Mouse (Mus musculus): ENCODE results near the gene Atp9a. TPM values are rescaled to one million over a fixed set of nuclear protein-coding genes. Genes with fewer than 3 reads are reported as not detected.
A peak's percentile ranks its signal among the peaks of the same experiment; 100 is the strongest.

Atp9a gene
- 18.0 and 18.6 TPM in 2 replicates for polyA plus RNA-seq (2014; fragmentation: Nextera tagmentation; extraction: Ambion mirVana)

DNA sequence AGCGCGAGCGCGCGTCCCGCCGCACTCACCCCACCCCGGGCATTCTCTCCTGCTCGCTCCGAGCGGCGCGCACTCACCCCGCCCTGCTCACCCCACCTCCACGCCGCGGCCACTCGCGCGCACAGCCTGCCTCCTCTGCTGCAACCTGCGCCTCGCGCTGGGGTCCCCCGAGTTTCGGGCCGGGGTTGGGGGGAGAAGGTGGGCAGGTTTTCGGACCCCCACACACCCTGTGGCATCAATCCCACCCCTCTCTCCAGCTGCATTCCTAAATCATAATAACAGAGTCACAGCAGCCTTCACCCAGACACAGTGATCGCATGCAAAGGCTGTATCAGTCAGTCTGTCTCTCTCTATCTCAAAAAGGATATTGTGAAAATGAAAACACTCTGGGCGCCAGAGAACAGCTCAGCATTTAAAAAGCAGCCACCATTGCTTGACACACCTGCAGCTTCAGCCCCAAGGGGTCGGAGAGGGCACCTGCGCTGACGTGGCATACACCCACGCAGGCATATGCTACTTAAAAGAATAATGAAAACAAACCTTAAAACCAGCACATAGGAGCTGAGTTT lies at the start of gene Atp9a:
Gene Atp9a, minus strand, starts transcription at position 351 of the 569 bp plus-strand sequence.
- 8% methylated on average over 29 of the region's 33 CpGs for WGBS
- Histone ChIP-seq H3K9me3 (ENCODE audit: control insufficient read depth, low read length) (no peaks in the 10 kb centered on the region; the same call in 1 of the 2 replicates), H3K27me3 (ENCODE audit: control insufficient read depth, insufficient read depth, low read length) (no peaks in the 10 kb centered on the region; the same call in 1 of the 2 replicates), H3K4me3 (ENCODE audit: low read depth, low read length) (peak within 1 kb of the TSS; percentile 79), H3K36me3 (ENCODE audit: control insufficient read depth, insufficient read depth, low read length) (no peaks in the 10 kb centered on the region), H3K9ac (ENCODE audit: low read length) (peak within 1 kb of the TSS; percentile 87), H3K4me2 (ENCODE audit: low read depth, low read length, severe bottlenecking) (peak within 1 kb of the TSS; percentile 75), H3K4me1 (replicated peaks; ENCODE audit: control insufficient read depth, insufficient read depth, low read length) (no peaks in the 10 kb centered on the region; the same call in 1 of the 2 replicates), H3K27ac (ENCODE audit: low read depth, low read length) (0 out of 2 replicates have a peak within 1 kb of the TSS, but pooled peaks have one; percentile 34)
- ATAC-seq (replicated peaks; ENCODE audit: low FRiP score) (peak; percentile 35; the same call in 1 of the 2 replicates), DNase-seq (ENCODE audit: low spot score) (peak; percentile 83)

- Histone ChIP-seq H3K4me1 (replicated peaks; ENCODE audit: control insufficient read depth, insufficient read depth, low read length) (peaks cover 5% of the 10 kb centered on the region; the same call in 1 of the 2 replicates), H3K27ac (ENCODE audit: low read depth, low read length) (0 out of 2 replicates have a peak overlapping the region, but pooled peaks have one; percentile 39), H3K9me3 (ENCODE audit: control insufficient read depth, low read length) (no peaks in the 10 kb centered on the region), H3K4me3 (ENCODE audit: low read depth, low read length) (no peak overlapping the region), H3K27me3 (ENCODE audit: control insufficient read depth, insufficient read depth, low read length) (peaks cover 2% of the 10 kb centered on the region; the same call in 1 of the 2 replicates), H3K9ac (ENCODE audit: low read length) (peak overlapping the region; percentile 10; the same call in 1 of the 2 replicates), H3K4me2 (ENCODE audit: low read depth, low read length, severe bottlenecking) (no peak overlapping the region), H3K36me3 (ENCODE audit: control insufficient read depth, insufficient read depth, low read length) (no peaks in the 10 kb centered on the region)
- ATAC-seq (replicated peaks; ENCODE audit: low FRiP score) (peak; percentile 77), DNase-seq (ENCODE audit: low spot score) (peak; percentile 56)
- 41% methylated on average over 4 of the region's 4 CpGs for WGBS
Measured at GRCm38 (mm10) chr2:168791115-168791802, 49.0 kb upstream of the Atp9a start.

DNA sequence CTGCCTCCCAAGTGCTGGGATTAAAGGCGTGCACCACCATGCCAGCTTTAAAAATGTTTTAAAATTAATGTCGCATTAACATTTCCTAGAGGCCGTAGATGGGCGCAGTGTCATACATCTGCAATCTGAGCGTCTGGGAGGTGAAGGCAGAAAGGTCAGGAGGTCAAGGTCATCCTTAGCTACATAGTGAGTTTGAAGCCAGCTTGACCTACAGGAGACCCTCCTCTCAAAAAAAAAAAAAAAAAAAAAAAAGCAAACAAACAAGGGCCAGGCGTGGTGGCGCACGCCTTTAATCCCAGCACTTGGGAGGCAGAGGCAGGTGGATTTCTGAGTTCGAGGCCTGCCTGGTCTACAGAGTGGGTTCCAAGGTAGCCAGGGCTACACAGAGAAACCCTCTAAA lies 44.0 kb upstream of the Atp9a start:
- H3K9ac ChIP-seq (ENCODE audit: low read length) = no peak overlapping the region
- H3K4me3 ChIP-seq (ENCODE audit: low read depth, low read length) = no peak overlapping the region
- H3K9me3 ChIP-seq (ENCODE audit: control insufficient read depth, low read length) = no peaks in the 10 kb centered on the region
- WGBS = 90% methylated on average over 9 of the region's 9 CpGs
- no peak overlapping the region for H3K4me2 ChIP-seq (ENCODE audit: low read depth, low read length, severe bottlenecking)
- ATAC-seq (replicated peaks; ENCODE audit: low FRiP score) (no peak), DNase-seq (ENCODE audit: low spot score) (no peak)
- peaks cover 3% of the 10 kb centered on the region; the same call in 1 of the 2 replicates for H3K4me1 ChIP-seq (replicated peaks; ENCODE audit: control insufficient read depth, insufficient read depth, low read length)
- peaks cover 8% of the 10 kb centered on the region for H3K27me3 ChIP-seq (ENCODE audit: control insufficient read depth, insufficient read depth, low read length)
- H3K36me3 ChIP-seq (ENCODE audit: control insufficient read depth, insufficient read depth, low read length) = no peaks in the 10 kb centered on the region
- H3K27ac ChIP-seq (ENCODE audit: low read depth, low read length) = no peak overlapping the region

GRCm38 (mm10) chr2:168780596-168780995 lies 38.4 kb upstream of the Atp9a start:
- no peak for ATAC-seq (replicated peaks; ENCODE audit: low FRiP score)
- Histone ChIP-seq H3K9ac (ENCODE audit: low read length) (no peak overlapping the region), H3K27ac (ENCODE audit: low read depth, low read length) (no peak overlapping the region), H3K4me3 (ENCODE audit: low read depth, low read length) (no peak overlapping the region), H3K9me3 (ENCODE audit: control insufficient read depth, low read length) (no peaks in the 10 kb centered on the region), H3K36me3 (ENCODE audit: control insufficient read depth, insufficient read depth, low read length) (no peaks in the 10 kb centered on the region), H3K27me3 (ENCODE audit: control insufficient read depth, insufficient read depth, low read length) (peaks cover 9% of the 10 kb centered on the region), H3K4me1 (replicated peaks; ENCODE audit: control insufficient read depth, insufficient read depth, low read length) (peaks cover 7% of the 10 kb centered on the region; the same call in 1 of the 2 replicates), H3K4me2 (ENCODE audit: low read depth, low read length, severe bottlenecking) (no peak overlapping the region)
- DNase-seq (ENCODE audit: low spot score) = no peak
- 25% methylated on average over 9 of the region's 9 CpGs for WGBS

- Histone ChIP-seq H3K36me3 (ENCODE audit: control insufficient read depth, insufficient read depth, low read length) (no peaks in the 10 kb centered on the region), H3K4me1 (replicated peaks; ENCODE audit: control insufficient read depth, insufficient read depth, low read length) (peaks cover 7% of the 10 kb centered on the region; the same call in 1 of the 2 replicates), H3K4me3 (ENCODE audit: low read depth, low read length) (no peak overlapping the region), H3K4me2 (ENCODE audit: low read depth, low read length, severe bottlenecking) (no peak overlapping the region), H3K9ac (ENCODE audit: low read length) (no peak overlapping the region), H3K27me3 (ENCODE audit: control insufficient read depth, insufficient read depth, low read length) (peaks cover 9% of the 10 kb centered on the region), H3K9me3 (ENCODE audit: control insufficient read depth, low read length) (no peaks in the 10 kb centered on the region), H3K27ac (ENCODE audit: low read depth, low read length) (no peak overlapping the region)
- DNase-seq (ENCODE audit: low spot score) = peak; percentile 58
- 7% methylated on average over 9 of the region's 9 CpGs for WGBS
- no peak for ATAC-seq (replicated peaks; ENCODE audit: low FRiP score)
Measured at GRCm38 (mm10) chr2:168780024-168780423, 37.8 kb upstream of the Atp9a start.

- Histone ChIP-seq H3K27me3 (ENCODE audit: control insufficient read depth, insufficient read depth, low read length) (peaks cover 4% of the 10 kb centered on the region), H3K36me3 (ENCODE audit: control insufficient read depth, insufficient read depth, low read length) (no peaks in the 10 kb centered on the region), H3K27ac (ENCODE audit: low read depth, low read length) (no peak overlapping the region), H3K4me3 (ENCODE audit: low read depth, low read length) (no peak overlapping the region), H3K4me2 (ENCODE audit: low read depth, low read length, severe bottlenecking) (no peak overlapping the region), H3K9ac (ENCODE audit: low read length) (no peak overlapping the region), H3K9me3 (ENCODE audit: control insufficient read depth, low read length) (no peaks in the 10 kb centered on the region), H3K4me1 (replicated peaks; ENCODE audit: control insufficient read depth, insufficient read depth, low read length) (peaks cover 7% of the 10 kb centered on the region; the same call in 1 of the 2 replicates)
- ATAC-seq (replicated peaks; ENCODE audit: low FRiP score) (no peak), DNase-seq (ENCODE audit: low spot score) (no peak)
Measured at GRCm38 (mm10) chr2:168777481-168777880, 35.3 kb upstream of the Atp9a start.

DNA sequence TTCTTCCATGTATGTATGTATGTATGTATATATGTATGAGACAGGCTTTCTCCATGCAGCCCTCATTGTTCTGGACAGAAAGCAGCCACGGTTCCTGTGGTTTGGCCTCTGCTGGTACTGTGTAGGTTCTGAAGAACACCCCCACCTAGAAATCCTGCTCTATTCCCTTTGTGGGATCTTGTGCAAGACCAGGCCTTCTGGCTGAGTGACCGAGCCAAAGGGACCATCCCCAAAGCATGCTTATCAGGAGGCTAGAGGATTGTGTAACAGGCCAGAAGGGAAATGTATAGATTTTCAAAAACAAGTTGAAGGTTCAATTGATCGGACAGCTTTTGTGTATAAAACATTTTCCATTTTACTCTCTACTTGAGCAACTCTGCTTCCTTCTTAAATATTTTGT lies 34.0 kb upstream of the Atp9a start:
- Histone ChIP-seq H3K4me2 (ENCODE audit: low read depth, low read length, severe bottlenecking) (no peak overlapping the region), H3K27me3 (ENCODE audit: control insufficient read depth, insufficient read depth, low read length) (peaks cover 2% of the 10 kb centered on the region; the same call in 1 of the 2 replicates), H3K36me3 (ENCODE audit: control insufficient read depth, insufficient read depth, low read length) (no peaks in the 10 kb centered on the region), H3K4me1 (replicated peaks; ENCODE audit: control insufficient read depth, insufficient read depth, low read length) (peaks cover 7% of the 10 kb centered on the region; the same call in 1 of the 2 replicates), H3K9me3 (ENCODE audit: control insufficient read depth, low read length) (no peaks in the 10 kb centered on the region), H3K9ac (ENCODE audit: low read length) (no peak overlapping the region), H3K4me3 (ENCODE audit: low read depth, low read length) (no peak overlapping the region), H3K27ac (ENCODE audit: low read depth, low read length) (no peak overlapping the region)
- no peak for DNase-seq (ENCODE audit: low spot score)
- no peak for ATAC-seq (replicated peaks; ENCODE audit: low FRiP score)
- 84% methylated on average over 3 of the region's 3 CpGs for WGBS

DNA sequence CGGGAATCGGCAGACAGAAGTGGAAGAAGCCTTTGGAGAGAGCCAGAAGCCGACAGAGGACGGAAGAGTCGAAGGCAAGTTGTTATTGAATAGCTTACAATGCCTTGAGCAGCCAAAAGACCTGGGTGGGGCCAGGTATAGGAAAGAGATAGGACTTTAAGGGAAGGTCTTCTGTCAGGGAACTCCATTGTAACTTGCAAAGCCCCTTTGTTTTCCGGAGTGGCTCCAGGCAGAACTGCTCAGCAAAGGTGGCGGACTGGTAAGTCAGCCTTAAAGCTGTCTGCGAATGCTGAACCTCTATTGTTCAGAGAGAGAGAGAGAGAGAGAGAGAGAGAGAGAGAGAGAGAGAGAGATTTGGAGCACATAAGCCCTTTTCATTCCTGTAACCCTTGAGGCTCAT lies 27.1 kb upstream of the Atp9a start:
- Histone ChIP-seq H3K9ac (ENCODE audit: low read length) (no peak overlapping the region), H3K9me3 (ENCODE audit: control insufficient read depth, low read length) (no peaks in the 10 kb centered on the region), H3K4me2 (ENCODE audit: low read depth, low read length, severe bottlenecking) (no peak overlapping the region), H3K27ac (ENCODE audit: low read depth, low read length) (no peak overlapping the region), H3K4me1 (replicated peaks; ENCODE audit: control insufficient read depth, insufficient read depth, low read length) (no peaks in the 10 kb centered on the region; the same call in 1 of the 2 replicates), H3K27me3 (ENCODE audit: control insufficient read depth, insufficient read depth, low read length) (peaks cover 15% of the 10 kb centered on the region), H3K4me3 (ENCODE audit: low read depth, low read length) (no peak overlapping the region), H3K36me3 (ENCODE audit: control insufficient read depth, insufficient read depth, low read length) (no peaks in the 10 kb centered on the region)
- ATAC-seq (replicated peaks; ENCODE audit: low FRiP score) (no peak), DNase-seq (ENCODE audit: low spot score) (no peak)
- WGBS = 25% methylated on average over 8 of the region's 8 CpGs

Measured in forebrain, embryonic 11.5 days (tissue).